Mouse (Mus musculus) gastrocnemius, postnatal 25 days (tissue): ENCODE data around the gene Atp11c. TPM values are rescaled to one million over a fixed set of nuclear protein-coding genes. Genes with fewer than 3 reads are reported as not detected.
A peak's percentile ranks its signal among the peaks of the same experiment; 100 is the strongest.

Experiments
- DNase-seq: peaks from one replicate; pipeline ENCODE4 v3.0.0; 2022
- long read RNA-seq, 2 experiments: library from polyadenylated mRNA; stranded (forward); transcript quantifications; one replicate each; pipeline ENCODE4 v2.0.0; 2021
- total RNA-seq, 2 experiments: library from RNA; stranded (reverse); gene quantifications; 1 replicate in 1 of 2; 2 replicates in 1 of 2; pipeline ENCODE4 v1.2.3; 2021

Gene Atp11c
- 1 to 10 TPM; 3.0 to 3.1 TPM for total RNA-seq
- long read RNA-seq, experiment 1, partial matches to known transcripts: 0 of 1 reads
- long read RNA-seq, experiment 1, other reads (novel, unspliced or antisense): 1 of 1 reads
- long read RNA-seq, experiment 2: 0 reads

GRCm38 (mm10) chrX:60592598-60592997 is at the start of gene Atp11c:
Atp11c (minus strand) TSS chrX:60592698.
- no peak for DNase-seq

GRCm38 (mm10) chrX:60609202-60609601 is 16.7 kb upstream of the Atp11c start:
- DNase-seq: no peak

GRCm38 (mm10) chrX:60570539-60570938 is 22.0 kb downstream of the Atp11c start:
- no peak for DNase-seq

GRCm38 (mm10) chrX:60569047-60569446 is 23.5 kb downstream of the Atp11c start:
- DNase-seq: no peak

- no peak for DNase-seq
These were observed 37.3 kb downstream of the Atp11c start for GRCm38 (mm10) chrX:60555242-60555641.

- DNase-seq: peak; percentile 36
These were observed 44.8 kb downstream of the Atp11c start for GRCm38 (mm10) chrX:60547444-60548304.

GRCm38 (mm10) chrX:60547098-60547443 is 45.4 kb downstream of the Atp11c start:
- DNase-seq: no peak

GRCm38 (mm10) chrX:60545906-60546305 is 46.6 kb downstream of the Atp11c start:
- DNase-seq: no peak

GRCm38 (mm10) chrX:60545444-60545843 is 47.1 kb downstream of the Atp11c start:
- no peak for DNase-seq

GRCm38 (mm10) chrX:60544098-60544497 is 48.4 kb downstream of the Atp11c start:
- DNase-seq: no peak

- no peak for DNase-seq
These were observed 49.6 kb downstream of the Atp11c start for GRCm38 (mm10) chrX:60542901-60543300.

- no peak for DNase-seq
These were observed 53.3 kb downstream of the Atp11c start, which contains the start of gene Gm7073 for GRCm38 (mm10) chrX:60539149-60539548. Gm7073 (minus strand) TSS chrX:60539249.

- DNase-seq: no peak
These were observed 88.5 kb downstream of the Atp11c start for GRCm38 (mm10) chrX:60503995-60504394.

- no peak for DNase-seq
These were observed 94.7 kb downstream of the Atp11c start for GRCm38 (mm10) chrX:60497750-60498149.

GRCm38 (mm10) chrX:60495308-60495707 is 97.2 kb downstream of the Atp11c start:
- no peak for DNase-seq

GRCm38 (mm10) chrX:60463786-60464185 is 128.7 kb downstream of the Atp11c start:
- no peak for DNase-seq

- DNase-seq: no peak
These were observed 177.9 kb downstream of the Atp11c start for GRCm38 (mm10) chrX:60414563-60415111.

- DNase-seq: no peak
These were observed 186.8 kb downstream of the Atp11c start for GRCm38 (mm10) chrX:60405681-60406080.

- DNase-seq: peak; percentile 88
These were observed 187.8 kb downstream of the Atp11c start for GRCm38 (mm10) chrX:60404668-60405044.

- DNase-seq: peak; percentile 73
These were observed 188.5 kb downstream of the Atp11c start for GRCm38 (mm10) chrX:60403764-60404667.

- DNase-seq: peak; percentile 19
These were observed 189.3 kb downstream of the Atp11c start for GRCm38 (mm10) chrX:60403062-60403763.

GRCm38 (mm10) chrX:60394292-60394691 is 198.2 kb downstream of the Atp11c start:
- DNase-seq: no peak
